Mouse (Mus musculus) kidney, postnatal 0 days (tissue): ENCODE data around the gene Slc6a3. TPM values are rescaled to one million over a fixed set of nuclear protein-coding genes. Genes with fewer than 3 reads are reported as not detected.

ENCODE experiments used
- ATAC-seq: fragments of 200-750 bp; cut with Nextera tagmentation; replicated peaks from 2 replicates; pipeline ENCODE4 v1.8.0; 2017; ENCODE audit warnings: low read depth, moderate number of reproducible peaks, moderate TSS enrichment, moderate library complexity; ENCODE audit not compliant: low FRiP score
- DNase-seq: peaks from one replicate; pipeline ENCODE4 v3.0.0-alpha.2; 2016; ENCODE audit warnings: low spot score
- H3K27ac ChIP-seq: fragments of 300-500 bp; sonication (generic); 2 replicates; pipeline ENCODE4 v1.5.1; 2014; ENCODE audit warnings: mild to moderate bottlenecking
- H3K27me3 ChIP-seq: fragments of 300-500 bp; sonication (generic); 2 replicates; pipeline ENCODE4 v1.6.1; 2014; ENCODE audit warnings: low read length, mixed read lengths; ENCODE audit not compliant: insufficient read depth
- H3K36me3 ChIP-seq: fragments of 300-500 bp; sonication (generic); 2 replicates; pipeline ENCODE4 v1.6.1; 2014; ENCODE audit warnings: low read length, mixed read lengths; ENCODE audit not compliant: insufficient read depth
- H3K4me1 ChIP-seq: fragments of 300-500 bp; sonication (generic); replicated peaks from 2 replicates; pipeline ENCODE4 v1.6.1; 2014; ENCODE audit warnings: antibody characterized with exemption, low read length, mixed read lengths; ENCODE audit not compliant: insufficient read depth
- H3K4me2 ChIP-seq: fragments of 300-500 bp; sonication (generic); 2 replicates; pipeline ENCODE4 v1.6.1; 2014; ENCODE audit warnings: mild to moderate bottlenecking, low read length, moderate library complexity, mixed read lengths
- H3K4me3 ChIP-seq: fragments of 300-500 bp; sonication (generic); replicated peaks from 2 replicates; pipeline ENCODE4 v1.5.1; 2014; ENCODE audit warnings: low read depth, low read length
- H3K9ac ChIP-seq: fragments of 300-500 bp; sonication (generic); 2 replicates; pipeline ENCODE4 v1.6.1; 2014; ENCODE audit warnings: low read depth, low read length
- H3K9me3 ChIP-seq: fragments of 300-500 bp; sonication (generic); replicated peaks from 2 replicates; pipeline ENCODE4 v1.6.1; 2016; ENCODE audit warnings: low read length, inconsistent platforms, mixed read lengths
- CTCF ChIP-seq: IDR thresholded peaks from 2 replicates; pipeline ENCODE4 v1.5.1; 2016; ENCODE audit warnings: antibody characterized with exemption, low read depth, mild to moderate bottlenecking, moderate library complexity
- WGBS: fragments of 180-500 bp; shearing (Covaris S2); extraction: QIAGEN DNeasy Blood & Tissue Kit; methylation state at CpG from one replicate; pipeline ENCODE4 v1.1.7; 2014; 5-methylcytosine and 5-hydroxymethylcytosine counted together
- polyA plus RNA-seq: library from polyadenylated mRNA; unstranded; fragments of >200 nt; fragmentation: Nextera tagmentation; extraction: Ambion mirVana; gene quantifications from 2 replicates; pipeline ENCODE4 v1.2.1, GENCODE M21; 2015

Slc6a3 gene
- polyA plus RNA-seq, 1 experiment from 2014 or later: not detected

DNA sequence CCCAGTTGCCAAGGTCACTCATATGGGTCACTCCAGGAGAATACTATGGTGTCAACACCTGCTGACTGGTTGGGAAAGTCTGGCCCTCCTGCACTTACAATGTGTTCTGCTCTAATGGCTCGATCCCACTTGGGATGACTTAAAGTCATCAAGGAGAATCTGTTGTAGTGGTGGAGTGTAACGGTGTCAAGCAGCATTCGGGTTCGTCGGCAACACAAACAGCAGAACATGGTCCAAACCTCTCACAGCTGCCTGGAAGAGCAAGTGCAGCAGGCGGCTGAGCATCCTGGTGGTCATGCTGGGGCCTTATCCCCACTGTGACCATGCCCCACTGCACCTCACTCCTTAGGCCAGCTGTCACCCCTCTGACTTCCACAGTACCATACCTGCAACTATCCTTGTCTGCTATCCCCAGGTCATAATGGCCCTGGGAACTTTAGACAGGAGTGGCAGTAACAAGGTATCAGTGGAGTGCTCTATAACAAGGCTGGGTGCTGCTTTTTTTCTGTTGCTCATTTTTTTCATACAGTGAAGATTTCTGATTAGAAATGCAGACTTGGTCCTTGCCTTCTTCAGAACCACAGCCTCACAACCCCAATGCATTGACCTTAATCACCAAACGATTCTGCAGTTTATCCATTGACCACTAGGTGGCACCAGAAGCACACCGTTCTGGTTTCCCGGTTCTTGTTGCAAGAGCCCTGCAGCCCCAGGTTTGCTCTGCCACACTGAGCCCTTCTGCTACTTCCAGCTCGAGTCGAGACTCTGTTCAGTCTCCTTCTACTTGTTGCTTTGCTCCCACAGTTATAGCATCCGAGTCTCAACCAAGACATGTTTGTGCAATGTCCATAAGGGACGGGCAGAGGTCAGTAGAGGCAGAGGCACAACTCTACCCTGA, 23.5 kb upstream of the Slc6a3 start:
- DNase-seq (peak; percentile 71), ATAC-seq (peak; percentile 29)
- H3K4me2 ChIP-seq: no peak overlapping the region
- WGBS: 56% methylated on average over 13 of the region's 13 CpGs
- H3K4me3 ChIP-seq: no peak overlapping the region
- H3K9me3 ChIP-seq: no peaks in the 10 kb centered on the region
- TF ChIP-seq CTCF: peak; percentile 94
- peaks cover 24% of the 10 kb centered on the region for H3K36me3 ChIP-seq
- H3K27ac ChIP-seq: no peak overlapping the region
- no peaks in the 10 kb centered on the region for H3K27me3 ChIP-seq
- no peaks in the 10 kb centered on the region for H3K4me1 ChIP-seq
- no peak overlapping the region for H3K9ac ChIP-seq

DNA sequence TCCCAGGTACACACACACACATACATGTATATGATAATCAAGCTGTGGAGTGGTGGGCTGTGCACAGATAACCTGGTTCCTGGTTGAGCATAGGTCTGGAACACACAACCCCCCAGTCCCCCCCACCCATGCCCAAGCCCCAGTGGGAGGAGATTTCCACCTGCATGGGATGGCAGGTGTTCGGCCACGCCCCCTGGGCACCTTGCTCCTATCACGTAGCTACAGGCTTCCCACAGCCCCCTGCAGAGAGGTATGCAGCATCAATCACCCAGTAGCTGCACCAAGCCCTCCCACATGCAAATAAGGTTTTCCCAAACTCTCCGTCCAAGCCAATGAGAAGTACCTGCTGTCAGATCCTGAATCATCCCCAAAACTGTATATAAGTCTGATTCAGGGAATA, 19.7 kb upstream of the Slc6a3 start:
- ATAC-seq (no peak), DNase-seq (no peak)
- peaks cover 17% of the 10 kb centered on the region for H3K36me3 ChIP-seq
- no peak for TF ChIP-seq CTCF
- no peak overlapping the region for H3K27ac ChIP-seq
- no peak overlapping the region for H3K4me3 ChIP-seq
- no peaks in the 10 kb centered on the region for H3K4me1 ChIP-seq
- H3K9ac ChIP-seq: no peak overlapping the region
- no peaks in the 10 kb centered on the region for H3K9me3 ChIP-seq
- WGBS: 66% methylated on average over 4 of the region's 4 CpGs
- H3K4me2 ChIP-seq: no peak overlapping the region
- no peaks in the 10 kb centered on the region for H3K27me3 ChIP-seq

- H3K36me3 ChIP-seq: no peaks in the 10 kb centered on the region
- H3K9ac ChIP-seq: no peak overlapping the region
- ATAC-seq: no peak
- H3K4me1 ChIP-seq: 0 out of 2 replicates have a peak, but pooled peaks cover 3% of the 10 kb centered on the region
- no peak for TF ChIP-seq CTCF
- H3K4me2 ChIP-seq: no peak overlapping the region
- no peak overlapping the region for H3K4me3 ChIP-seq
- WGBS: 89% methylated on average over 3 of the region's 3 CpGs
- H3K27ac ChIP-seq: no peak overlapping the region
- DNase-seq: no peak
- no peaks in the 10 kb centered on the region for H3K9me3 ChIP-seq
- peaks cover 28% of the 10 kb centered on the region; the same call in 1 of the 2 replicates for H3K27me3 ChIP-seq
Observed at GRCm38 (mm10) chr13:73533716-73534115, 2.8 kb upstream of the Slc6a3 start.

- H3K9me3 ChIP-seq: no peaks in the 10 kb centered on the region
- H3K4me3 ChIP-seq: no peak overlapping the region
- no peak for TF ChIP-seq CTCF
- H3K36me3 ChIP-seq: no peaks in the 10 kb centered on the region
- no peak overlapping the region for H3K27ac ChIP-seq
- 54% methylated on average over 3 of the region's 3 CpGs for WGBS
- ATAC-seq (no peak), DNase-seq (no peak)
- no peak overlapping the region for H3K9ac ChIP-seq
- no peak overlapping the region for H3K4me2 ChIP-seq
- 0 out of 2 replicates have a peak, but pooled peaks cover 3% of the 10 kb centered on the region for H3K4me1 ChIP-seq
- peaks cover 28% of the 10 kb centered on the region; the same call in 1 of the 2 replicates for H3K27me3 ChIP-seq
Observed at GRCm38 (mm10) chr13:73535287-73535686, 1.3 kb upstream of the Slc6a3 start.

DNA sequence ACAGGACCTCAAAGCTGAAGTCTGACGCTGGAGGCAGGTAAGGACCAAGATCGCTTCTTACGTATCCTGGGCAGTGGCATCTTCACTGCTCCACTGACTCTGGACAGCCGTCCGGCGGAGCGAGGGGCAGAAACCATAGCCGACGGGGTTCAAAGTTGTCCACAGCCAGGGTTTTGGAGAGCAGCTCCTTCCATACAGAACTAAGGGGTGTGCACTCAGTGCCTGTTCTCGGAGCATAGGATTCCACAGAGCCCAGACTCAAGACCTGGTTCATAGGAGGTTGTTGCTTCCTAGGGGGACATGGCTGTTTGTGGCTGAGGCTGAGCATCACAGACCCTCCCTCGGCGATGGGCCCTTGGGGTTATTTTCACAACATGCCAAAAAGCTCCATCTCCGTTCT, 277 bp downstream of the Slc6a3 start:
- ATAC-seq (no peak), DNase-seq (peak; percentile 4)
- WGBS: 16% methylated on average over 13 of the region's 13 CpGs
- Histone ChIP-seq H3K4me3 (peak overlapping the region; percentile 28), H3K27ac (no peak overlapping the region), H3K9me3 (no peaks in the 10 kb centered on the region), H3K27me3 (peaks cover 28% of the 10 kb centered on the region; the same call in 1 of the 2 replicates), H3K4me2 (peak overlapping the region; percentile 67), H3K36me3 (no peaks in the 10 kb centered on the region), H3K4me1 (0 out of 2 replicates have a peak, but pooled peaks cover 3% of the 10 kb centered on the region), H3K9ac (no peak overlapping the region; the same call in 1 of the 2 replicates)
- TF ChIP-seq CTCF: no peak

DNA sequence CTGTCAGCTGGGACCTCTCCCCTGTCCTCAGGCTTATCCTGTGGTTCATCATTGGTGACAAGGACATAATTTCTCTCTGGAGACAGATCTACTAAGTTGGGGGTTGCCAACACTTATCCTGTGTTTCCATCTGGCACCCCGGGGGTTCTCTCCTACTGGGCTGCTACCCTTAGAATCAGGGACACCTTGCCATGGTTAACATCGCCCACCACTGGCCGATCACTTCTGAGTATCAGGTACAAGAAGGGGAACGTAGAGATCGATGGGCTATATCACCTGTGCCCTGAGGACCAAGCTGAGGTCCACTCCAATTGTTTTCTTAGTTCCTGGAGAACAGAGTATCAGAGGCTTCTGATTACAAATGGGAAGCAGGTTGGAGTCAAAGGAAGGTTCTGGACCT, 27.7 kb downstream of the Slc6a3 start:
- Histone ChIP-seq H3K4me3 (no peak overlapping the region), H3K27me3 (no peaks in the 10 kb centered on the region), H3K36me3 (no peaks in the 10 kb centered on the region), H3K27ac (no peak overlapping the region), H3K4me1 (no peaks in the 10 kb centered on the region), H3K9ac (no peak overlapping the region), H3K9me3 (no peaks in the 10 kb centered on the region), H3K4me2 (no peak overlapping the region)
- no peak for TF ChIP-seq CTCF
- WGBS: 86% methylated on average over 5 of the region's 5 CpGs
- DNase-seq (no peak), ATAC-seq (no peak)
